Mouse (Mus musculus) heart, embryonic 12.5 days (tissue): ENCODE measurements around the gene Ebf1. TPM values are rescaled to one million over a fixed set of nuclear protein-coding genes. Genes with fewer than 3 reads are reported as not detected.
A peak's percentile ranks its signal among the peaks of the same experiment; 100 is the strongest.

Experiments
- ATAC-seq: fragments of 200-750 bp; cut with Nextera tagmentation; 2 replicates; pipeline ENCODE4 v1.8.0; 2017; ENCODE audit warnings: moderate TSS enrichment, moderate library complexity; ENCODE audit not compliant: insufficient number of reproducible peaks, low FRiP score
- H3K27ac ChIP-seq: fragments of 300-500 bp; sonication (generic); 2 replicates; pipeline ENCODE4 v1.5.1; 2016; ENCODE audit warnings: mild to moderate bottlenecking, moderate library complexity; ENCODE audit not compliant: poor library complexity, severe bottlenecking
- H3K27me3 ChIP-seq: fragments of 300-500 bp; sonication (generic); replicated peaks from 2 replicates; pipeline ENCODE4 v1.6.1; 2016; ENCODE audit warnings: mild to moderate bottlenecking, moderate library complexity
- H3K36me3 ChIP-seq: fragments of 300-500 bp; sonication (generic); 2 replicates; pipeline ENCODE4 v1.6.1; 2016; ENCODE audit warnings: mild to moderate bottlenecking, moderate library complexity
- H3K4me1 ChIP-seq: fragments of 300-500 bp; sonication (generic); replicated peaks from 2 replicates; pipeline ENCODE4 v1.6.1; 2016; ENCODE audit warnings: mild to moderate bottlenecking
- H3K4me2 ChIP-seq: fragments of 300-500 bp; sonication (generic); 2 replicates; pipeline ENCODE4 v1.6.1; 2016; ENCODE audit warnings: mild to moderate bottlenecking, moderate library complexity
- H3K4me3 ChIP-seq: fragments of 300-500 bp; sonication (generic); 2 replicates; pipeline ENCODE4 v1.5.1; 2016; ENCODE audit warnings: mild to moderate bottlenecking
- H3K9ac ChIP-seq: fragments of 300-500 bp; sonication (generic); 2 replicates; pipeline ENCODE4 v1.6.1; 2016; ENCODE audit warnings: mild to moderate bottlenecking, moderate library complexity
- H3K9me3 ChIP-seq: fragments of 300-500 bp; sonication (generic); replicated peaks from 2 replicates; pipeline ENCODE4 v1.6.1; 2016; ENCODE audit warnings: mild to moderate bottlenecking, moderate library complexity
- WGBS: fragments of 180-500 bp; shearing (Covaris S2); methylation state at CpG from one replicate; pipeline ENCODE4 v1.1.7; 2016; 5-methylcytosine and 5-hydroxymethylcytosine counted together
- polyA plus RNA-seq: library from polyadenylated mRNA; unstranded; fragments of >200 nt; fragmentation: Nextera tagmentation; extraction: Ambion mirVana; gene quantifications from 2 replicates; pipeline ENCODE4 v1.2.1, GENCODE M21; 2016

The Ebf1 gene
- polyA plus RNA-seq, 1 experiment from 2014 or later: 13.9 TPM

- no peak overlapping the region for H3K27ac ChIP-seq
- 79% methylated on average over 6 of the region's 6 CpGs for WGBS
- no peaks in the 10 kb centered on the region for H3K27me3 ChIP-seq
- ATAC-seq: no peak
- H3K4me3 ChIP-seq: no peak overlapping the region
- no peak overlapping the region for H3K9ac ChIP-seq
- H3K9me3 ChIP-seq: no peaks in the 10 kb centered on the region
- H3K36me3 ChIP-seq: no peaks in the 10 kb centered on the region; the same call in 1 of the 2 replicates
- H3K4me2 ChIP-seq: no peak overlapping the region
- peaks cover 8% of the 10 kb centered on the region for H3K4me1 ChIP-seq
Measured at GRCm38 (mm10) chr11:44634552-44635193, 17.6 kb downstream of the Ebf1 start.

DNA sequence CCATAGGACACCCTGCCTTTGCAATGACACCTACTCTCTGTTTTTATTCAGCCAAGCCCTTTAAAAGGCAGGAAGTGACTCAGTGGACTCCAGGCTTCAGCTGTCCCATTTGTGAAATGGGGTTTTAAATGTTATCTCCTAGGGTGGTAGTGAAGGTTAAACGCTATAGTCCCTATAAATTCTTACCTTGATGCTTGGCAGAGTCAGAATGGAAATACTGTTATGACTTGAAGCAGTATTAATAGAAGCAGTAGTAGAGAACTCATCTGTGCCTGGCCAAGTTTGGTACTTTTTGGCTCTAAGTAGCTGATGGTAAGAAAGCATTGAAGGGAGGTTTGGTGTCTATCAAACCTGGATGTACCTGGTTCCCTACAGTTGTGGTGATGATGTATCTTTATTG is 19.1 kb downstream of the Ebf1 start:
- H3K36me3 ChIP-seq: no peaks in the 10 kb centered on the region; the same call in 1 of the 2 replicates
- no peak overlapping the region for H3K4me3 ChIP-seq
- ATAC-seq: no peak
- H3K4me2 ChIP-seq: no peak overlapping the region
- WGBS: 59% methylated on average over 1 of the region's 1 CpGs
- no peak overlapping the region for H3K27ac ChIP-seq
- H3K9ac ChIP-seq: no peak overlapping the region
- H3K4me1 ChIP-seq: peaks cover 8% of the 10 kb centered on the region
- H3K27me3 ChIP-seq: no peaks in the 10 kb centered on the region
- H3K9me3 ChIP-seq: no peaks in the 10 kb centered on the region

DNA sequence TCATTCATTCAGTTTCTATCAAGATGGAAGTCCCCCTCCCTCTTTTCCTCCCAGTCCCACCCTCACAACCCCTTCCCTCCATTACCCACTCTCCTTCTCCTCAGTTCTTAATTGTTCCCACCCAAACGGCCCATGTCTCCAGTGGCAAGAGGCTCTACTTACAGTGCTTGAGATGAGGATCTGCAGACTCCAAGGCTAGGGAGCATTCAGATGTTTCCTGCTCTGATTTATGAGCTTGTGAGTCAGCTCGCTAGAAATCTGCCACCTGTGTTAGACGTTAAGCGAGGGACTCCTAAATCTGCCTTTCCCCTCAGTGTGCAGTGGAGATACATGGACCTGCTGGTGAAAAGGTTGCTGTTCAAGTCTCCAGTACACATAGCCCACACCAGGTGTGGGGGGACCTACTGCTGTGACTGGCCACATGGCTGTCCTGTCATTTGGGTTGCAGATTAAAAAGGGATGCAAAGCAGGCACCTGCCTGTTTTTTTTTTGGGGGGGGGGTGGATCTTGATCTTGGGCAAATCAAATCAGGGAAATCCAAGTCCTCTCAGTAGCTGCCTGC is 21.2 kb downstream of the Ebf1 start:
- Histone ChIP-seq H3K4me3 (no peak overlapping the region), H3K27me3 (no peaks in the 10 kb centered on the region), H3K9me3 (no peaks in the 10 kb centered on the region), H3K9ac (no peak overlapping the region), H3K4me1 (no peaks in the 10 kb centered on the region), H3K36me3 (no peaks in the 10 kb centered on the region; the same call in 1 of the 2 replicates), H3K4me2 (no peak overlapping the region), H3K27ac (no peak overlapping the region)
- no peak for ATAC-seq
- WGBS: 76% methylated on average over 4 of the region's 4 CpGs

GRCm38 (mm10) chr11:44641496-44641895 is 24.4 kb downstream of the Ebf1 start:
- no peaks in the 10 kb centered on the region for H3K27me3 ChIP-seq
- H3K36me3 ChIP-seq: no peaks in the 10 kb centered on the region; the same call in 1 of the 2 replicates
- no peaks in the 10 kb centered on the region for H3K9me3 ChIP-seq
- 67% methylated on average over 2 of the region's 2 CpGs for WGBS
- H3K4me3 ChIP-seq: no peak overlapping the region
- peaks cover 6% of the 10 kb centered on the region; the same call in 1 of the 2 replicates for H3K4me1 ChIP-seq
- no peak for ATAC-seq
- H3K27ac ChIP-seq: no peak overlapping the region
- no peak overlapping the region for H3K9ac ChIP-seq
- no peak overlapping the region for H3K4me2 ChIP-seq

DNA sequence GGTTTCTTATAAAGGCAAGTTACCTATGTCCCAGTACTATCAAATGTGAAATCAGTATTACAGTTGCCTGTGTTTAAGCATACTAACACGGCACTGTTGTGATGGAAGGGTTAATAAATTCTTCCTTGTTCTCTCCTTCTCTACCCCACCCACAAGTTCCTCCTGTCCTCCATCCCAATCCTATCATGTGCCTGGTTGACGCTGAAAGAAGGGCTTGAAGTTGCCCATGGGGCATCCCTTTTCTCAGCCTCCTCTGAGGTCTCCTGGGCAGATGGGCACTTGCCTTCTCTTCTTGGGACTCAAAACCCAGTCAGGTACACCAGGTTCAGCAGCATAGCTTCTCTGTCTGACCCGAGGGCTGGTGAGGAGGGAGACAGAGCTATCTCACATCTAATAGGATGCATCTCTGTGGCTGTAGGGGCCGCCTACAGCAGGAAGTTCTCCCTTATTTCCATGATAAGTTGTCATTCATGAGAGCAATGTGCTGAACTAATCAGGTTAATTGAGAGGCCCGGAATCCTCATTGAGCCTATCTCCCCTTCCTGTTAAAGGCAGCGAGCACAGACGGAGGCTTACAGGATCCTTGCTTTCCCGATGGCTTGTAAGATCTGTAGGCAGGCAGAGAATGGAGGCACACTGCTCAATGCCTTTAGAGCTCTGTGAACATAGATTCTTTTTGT is 37.4 kb downstream of the Ebf1 start:
- no peak for ATAC-seq
- WGBS: 44% methylated on average over 8 of the region's 8 CpGs

GRCm38 (mm10) chr11:44655468-44655867 is 38.4 kb downstream of the Ebf1 start:
- Histone ChIP-seq H3K9ac (no peak overlapping the region), H3K27ac (no peak overlapping the region), H3K4me2 (no peak overlapping the region), H3K9me3 (no peaks in the 10 kb centered on the region), H3K36me3 (no peaks in the 10 kb centered on the region), H3K4me3 (no peak overlapping the region), H3K27me3 (no peaks in the 10 kb centered on the region), H3K4me1 (peaks cover 6% of the 10 kb centered on the region)
- no peak for ATAC-seq
- 63% methylated on average over 5 of the region's 5 CpGs for WGBS

More for the DNA sequence above, 37.4 kb downstream of the Ebf1 start:
- Histone ChIP-seq H3K36me3 (no peaks in the 10 kb centered on the region), H3K9ac (no peak overlapping the region), H3K27me3 (no peaks in the 10 kb centered on the region), H3K27ac (no peak overlapping the region), H3K9me3 (no peaks in the 10 kb centered on the region), H3K4me3 (no peak overlapping the region), H3K4me1 (peaks cover 6% of the 10 kb centered on the region), H3K4me2 (no peak overlapping the region)

GRCm38 (mm10) chr11:44656916-44657315 is 39.8 kb downstream of the Ebf1 start:
- H3K4me2 ChIP-seq: no peak overlapping the region

DNA sequence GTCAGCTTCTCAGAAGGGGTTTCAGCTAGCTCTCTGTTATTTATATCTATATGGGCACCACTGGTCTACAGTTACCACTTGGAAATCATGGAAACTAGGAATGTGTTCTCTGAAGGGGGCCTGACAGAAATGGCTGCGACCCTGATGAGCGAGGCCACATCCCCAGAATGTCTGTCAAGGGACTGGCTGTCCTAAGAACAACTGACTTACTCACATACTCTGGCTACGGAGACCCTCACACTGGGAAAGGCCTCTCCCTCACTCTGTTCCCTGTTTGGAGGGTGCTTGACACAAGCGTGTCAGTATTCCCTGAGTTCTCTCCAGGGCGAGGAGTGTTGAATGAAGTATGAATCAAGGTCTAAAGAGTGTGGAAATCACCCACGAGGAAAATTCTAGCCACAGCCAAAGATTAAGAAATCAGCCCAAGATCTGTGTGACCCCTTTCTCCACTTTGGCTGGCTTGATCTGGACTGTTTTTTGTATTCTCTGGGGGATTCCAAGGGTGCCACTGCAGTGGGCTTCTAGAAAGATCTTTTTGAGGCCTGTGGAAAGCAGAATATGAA is 40.8 kb downstream of the Ebf1 start:
- 38% methylated on average over 6 of the region's 6 CpGs for WGBS
- Histone ChIP-seq H3K4me3 (no peak overlapping the region), H3K27me3 (no peaks in the 10 kb centered on the region), H3K36me3 (no peaks in the 10 kb centered on the region), H3K27ac (no peak overlapping the region), H3K9me3 (no peaks in the 10 kb centered on the region), H3K4me1 (peaks cover 11% of the 10 kb centered on the region), H3K9ac (no peak overlapping the region), H3K4me2 (no peak overlapping the region)
- ATAC-seq: no peak

More at GRCm38 (mm10) chr11:44656916-44657315, 39.8 kb downstream of the Ebf1 start:
- no peaks in the 10 kb centered on the region for H3K36me3 ChIP-seq
- H3K9ac ChIP-seq: no peak overlapping the region
- peaks cover 8% of the 10 kb centered on the region for H3K4me1 ChIP-seq
- H3K9me3 ChIP-seq: no peaks in the 10 kb centered on the region
- H3K4me3 ChIP-seq: no peak overlapping the region
- ATAC-seq: no peak
- no peaks in the 10 kb centered on the region for H3K27me3 ChIP-seq
- H3K27ac ChIP-seq: no peak overlapping the region

DNA sequence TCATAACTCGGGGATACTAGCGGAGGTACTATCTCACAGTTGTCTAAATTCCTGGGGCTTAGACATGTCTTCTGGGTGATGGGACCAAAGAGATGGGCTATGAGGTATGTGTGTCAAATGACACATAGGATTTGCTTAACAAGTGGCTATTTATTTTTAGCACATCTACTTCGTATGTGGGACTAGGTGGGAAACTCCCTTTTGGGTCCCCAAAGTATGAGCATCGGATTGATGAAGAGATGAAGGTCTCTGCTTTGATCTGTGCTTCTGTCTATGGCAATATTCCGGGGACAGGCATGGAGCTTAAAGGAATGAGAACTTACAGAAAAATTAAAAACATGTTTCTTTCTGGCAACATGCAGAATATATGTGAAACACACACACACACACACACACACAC is 44.8 kb downstream of the Ebf1 start:
- H3K4me1 ChIP-seq: peaks cover 33% of the 10 kb centered on the region
- no peak overlapping the region for H3K4me2 ChIP-seq
- H3K9ac ChIP-seq: no peak overlapping the region
- H3K36me3 ChIP-seq: no peaks in the 10 kb centered on the region
- 72% methylated on average over 5 of the region's 5 CpGs for WGBS
- H3K27me3 ChIP-seq: no peaks in the 10 kb centered on the region
- no peak overlapping the region for H3K27ac ChIP-seq
- no peaks in the 10 kb centered on the region for H3K9me3 ChIP-seq
- no peak overlapping the region for H3K4me3 ChIP-seq
- no peak for ATAC-seq

DNA sequence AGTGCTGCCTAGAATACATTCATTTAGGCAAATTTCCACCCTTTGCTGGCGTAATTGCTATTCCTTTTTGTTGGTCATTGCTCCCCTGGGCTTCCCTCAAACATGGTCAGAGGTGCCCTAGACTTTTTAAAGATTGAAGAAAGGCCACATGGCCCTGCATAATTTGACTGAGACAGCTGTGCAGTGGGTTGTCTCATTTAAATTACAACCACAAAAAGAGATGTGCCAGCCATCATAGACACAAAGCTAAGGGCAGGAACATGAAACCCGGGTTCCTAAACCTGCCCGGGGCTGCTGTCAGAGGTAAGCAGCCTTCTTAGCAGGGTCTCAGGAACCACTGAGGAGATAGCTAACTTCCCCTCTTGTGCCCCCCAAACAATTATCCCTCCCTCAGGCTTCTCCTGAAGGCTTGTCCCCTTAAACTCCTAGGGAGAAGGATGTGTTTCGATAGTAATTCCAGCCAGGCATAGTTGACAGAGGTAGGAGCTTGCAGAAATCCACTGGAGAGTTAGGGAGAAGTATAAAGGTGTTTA is 46.6 kb downstream of the Ebf1 start:
- no peaks in the 10 kb centered on the region for H3K9me3 ChIP-seq
- peaks cover 27% of the 10 kb centered on the region for H3K4me1 ChIP-seq
- H3K27me3 ChIP-seq: no peaks in the 10 kb centered on the region
- no peak for ATAC-seq
- no peak overlapping the region for H3K4me3 ChIP-seq
- no peaks in the 10 kb centered on the region for H3K36me3 ChIP-seq
- no peak overlapping the region for H3K4me2 ChIP-seq
- 54% methylated on average over 4 of the region's 4 CpGs for WGBS
- no peak overlapping the region for H3K9ac ChIP-seq
- H3K27ac ChIP-seq: no peak overlapping the region

DNA sequence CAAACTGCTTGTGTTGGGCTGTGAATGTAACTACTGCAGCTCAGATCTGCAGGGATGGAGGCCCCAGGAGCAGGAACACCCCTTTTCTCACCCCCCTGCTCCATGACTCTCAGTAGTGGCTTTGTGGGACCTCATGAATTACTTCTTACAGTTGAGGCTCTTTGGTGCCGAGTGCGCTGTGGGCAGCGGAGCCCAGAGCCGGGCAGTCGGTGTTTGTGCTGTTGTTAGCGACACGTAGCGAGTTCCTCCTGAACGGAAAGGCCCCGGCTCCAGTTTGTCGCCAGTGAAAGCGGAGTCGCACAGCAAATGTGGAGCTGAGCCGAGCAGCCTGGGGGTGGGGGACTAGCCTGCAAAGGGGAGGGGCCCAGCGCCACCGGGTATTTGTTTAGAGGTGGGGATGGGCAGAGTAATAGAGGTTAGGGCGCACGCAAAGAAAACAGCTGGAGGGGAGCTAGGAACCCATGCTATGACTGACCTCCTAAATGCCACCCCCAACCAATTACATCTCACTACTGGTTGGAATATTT is 48.1 kb downstream of the Ebf1 start:
- peak overlapping the region; percentile 72 for H3K4me2 ChIP-seq
- H3K36me3 ChIP-seq: no peaks in the 10 kb centered on the region
- peak; percentile 82 for ATAC-seq
- WGBS: 2% methylated on average over 18 of the region's 18 CpGs
- H3K4me1 ChIP-seq: peaks cover 27% of the 10 kb centered on the region
- peak overlapping the region; percentile 68 for H3K9ac ChIP-seq
- no peaks in the 10 kb centered on the region for H3K9me3 ChIP-seq
- peak overlapping the region; percentile 72 for H3K27ac ChIP-seq
- no peaks in the 10 kb centered on the region for H3K27me3 ChIP-seq
- peak overlapping the region; percentile 37 for H3K4me3 ChIP-seq
